Mouse (Mus musculus) CH12.LX (cell line): ENCODE results near the gene Mrps14.

Experiments
- CHD1 ChIP-seq: IDR thresholded peaks from 2 replicates; pipeline ENCODE4 v1.6.1; 2012; ENCODE audit warnings: low read depth, low read length, improper control_type of control experiment, inconsistent platforms
- CHD2 ChIP-seq: IDR thresholded peaks from 2 replicates; pipeline ENCODE4 v1.6.1; 2011; ENCODE audit warnings: low read length, improper control_type of control experiment
- CTCF ChIP-seq, 2 experiments: IDR thresholded peaks in 1 of 2; conservative IDR thresholded peaks in 1 of 2; 2 replicates each; pipeline ENCODE4 v1.5.1; 2011 to 2012; ENCODE audit warnings: low read depth in 2 of 2, low read length in 2 of 2, improper control_type of control experiment in 1 of 2, inconsistent platforms in 1 of 2, mild to moderate bottlenecking in 1 of 2, moderate library complexity in 1 of 2
- EP300 ChIP-seq: IDR thresholded peaks from 2 replicates; pipeline ENCODE4 v1.6.1; 2011; ENCODE audit warnings: low read length, improper control_type of control experiment
- ETS1 ChIP-seq: conservative IDR thresholded peaks from 2 replicates; pipeline ENCODE4 v1.6.1; 2012; ENCODE audit warnings: low read depth, mild to moderate bottlenecking, inconsistent platforms, low read length, improper control_type of control experiment, moderate library complexity
- GABPA ChIP-seq: IDR thresholded peaks from 2 replicates; pipeline ENCODE4 v1.6.1; 2012; ENCODE audit warnings: low read depth, low read length, improper control_type of control experiment, inconsistent platforms; ENCODE audit not compliant: insufficient replicate concordance
- HCFC1 ChIP-seq: IDR thresholded peaks from 2 replicates; pipeline ENCODE4 v1.6.1; 2012; ENCODE audit warnings: low read depth, mild to moderate bottlenecking, inconsistent platforms, low read length, improper control_type of control experiment
- MAX ChIP-seq: IDR thresholded peaks from 2 replicates; pipeline ENCODE4 v1.6.1; 2011; ENCODE audit warnings: low read length, improper control_type of control experiment
- PAX5 ChIP-seq: IDR thresholded peaks from 2 replicates; pipeline ENCODE4 v1.6.1; 2012; ENCODE audit warnings: low read length, inconsistent platforms, mixed read lengths
- POLR2A ChIP-seq: IDR thresholded peaks from 2 replicates; pipeline ENCODE4 v1.6.1; 2011; ENCODE audit warnings: low read depth, mild to moderate bottlenecking, improper control_type of control experiment, low read length
- POLR2AphosphoS2 ChIP-seq: IDR thresholded peaks from 2 replicates; pipeline ENCODE4 v1.6.1; 2011; ENCODE audit warnings: low read depth, low read length, improper control_type of control experiment
- RAD21 ChIP-seq: IDR thresholded peaks from 2 replicates; pipeline ENCODE4 v1.6.1; 2011; ENCODE audit warnings: low read depth, mild to moderate bottlenecking, low read length, improper control_type of control experiment, moderate library complexity
- RCOR1 ChIP-seq: conservative IDR thresholded peaks from 2 replicates; pipeline ENCODE4 v1.6.1; 2012; ENCODE audit warnings: low read depth, mild to moderate bottlenecking, inconsistent platforms, low read length, improper control_type of control experiment
- ZKSCAN1 ChIP-seq: IDR thresholded peaks from 2 replicates; pipeline ENCODE4 v1.6.1; 2012; ENCODE audit warnings: low read depth, inconsistent platforms, low read length, improper control_type of control experiment, borderline replicate concordance

DNA sequence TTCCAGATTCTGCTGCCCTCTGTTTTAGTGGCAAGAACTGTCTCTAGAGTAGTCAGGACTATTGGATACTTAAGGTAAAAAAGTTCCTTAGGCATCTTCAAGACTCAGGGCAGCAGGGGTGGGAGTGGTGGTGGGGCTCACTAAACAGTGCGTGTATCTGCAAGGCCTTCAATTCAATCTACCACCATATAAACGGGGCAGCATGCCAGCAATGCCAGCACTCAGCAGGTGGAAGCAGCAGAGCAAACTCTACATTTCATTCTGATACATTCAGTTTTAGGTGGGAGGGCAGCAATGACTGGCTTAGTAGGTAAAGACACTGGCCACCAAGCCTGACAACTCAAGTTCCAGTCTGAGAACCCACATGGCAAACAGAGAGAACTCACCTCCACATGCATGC, 45.1 kb downstream of the Mrps14 start:
- TF ChIP-seq CHD1 (no peak), CTCF (conservative IDR thresholded peaks at IDR 0.05 in 1 of 2, IDR thresholded peaks at IDR 0.05 in 1 of 2; ENCODE audit: low read depth in 2 of 2, low read length in 2 of 2) (no peak), CHD2 (no peak), POLR2AphosphoS2 (no peak), MAX (no peak), POLR2A (no peak), RAD21 (no peak), ZKSCAN1 (no peak), RCOR1 (no peak), EP300 (no peak), HCFC1 (no peak), ETS1 (no peak), PAX5 (no peak), GABPA (no peak)
